Mouse (Mus musculus) midbrain, embryonic 10.5 days (tissue): Measurements from ENCODE around the gene Cd164l2. TPM values are rescaled to one million over a fixed set of nuclear protein-coding genes. Genes with fewer than 3 reads are reported as not detected.

Experiments
- DNase-seq: peaks from one replicate; pipeline ENCODE4 v3.0.0-alpha.2; 2017; ENCODE audit warnings: low spot score
- H3K27ac ChIP-seq: fragments of 300-500 bp; sonication (generic); replicated peaks from 2 replicates; pipeline ENCODE4 v1.5.1; 2016; ENCODE audit warnings: mild to moderate bottlenecking
- H3K27me3 ChIP-seq: fragments of 300-500 bp; sonication (generic); 2 replicates; pipeline ENCODE4 v1.6.1; 2016; ENCODE audit warnings: low read depth, mild to moderate bottlenecking; ENCODE audit not compliant: poor library complexity, severe bottlenecking
- H3K36me3 ChIP-seq: fragments of 300-500 bp; sonication (generic); 2 replicates; pipeline ENCODE4 v1.6.1; 2016; ENCODE audit warnings: mild to moderate bottlenecking, moderate library complexity
- H3K4me1 ChIP-seq: fragments of 300-500 bp; sonication (generic); 2 replicates; pipeline ENCODE4 v1.6.1; 2016
- H3K4me3 ChIP-seq: fragments of 300-500 bp; sonication (generic); 2 replicates; pipeline ENCODE4 v1.5.1; 2016; ENCODE audit warnings: mild to moderate bottlenecking, moderate library complexity
- H3K9me3 ChIP-seq: fragments of 300-500 bp; sonication (generic); replicated peaks from 2 replicates; pipeline ENCODE4 v1.6.1; 2016; ENCODE audit warnings: mild to moderate bottlenecking
- WGBS: fragments of 180-500 bp; shearing (Covaris S2); methylation state at CpG from one replicate; pipeline ENCODE4 v1.1.7; 2016; 5-methylcytosine and 5-hydroxymethylcytosine counted together
- polyA plus RNA-seq: library from polyadenylated mRNA; unstranded; fragments of >200 nt; fragmentation: Nextera tagmentation; extraction: Ambion mirVana; gene quantifications from 2 replicates; pipeline ENCODE4 v1.2.1, GENCODE M21; 2016

The Cd164l2 gene
- polyA plus RNA-seq, 1 experiment from 2014 or later = 1.7 TPM

GRCm38 (mm10) chr4:133253412-133253811 is 41.5 kb downstream of the Cd164l2 start:
- no peaks in the 10 kb centered on the region for H3K9me3 ChIP-seq
- H3K4me3 ChIP-seq = no peak overlapping the region
- no peak for DNase-seq
- H3K4me1 ChIP-seq = peaks cover 27% of the 10 kb centered on the region
- 88% methylated on average over 12 of the region's 12 CpGs for WGBS
- peaks cover 100% of the 10 kb centered on the region for H3K27me3 ChIP-seq
- H3K36me3 ChIP-seq = no peaks in the 10 kb centered on the region
- no peak overlapping the region for H3K27ac ChIP-seq

DNA sequence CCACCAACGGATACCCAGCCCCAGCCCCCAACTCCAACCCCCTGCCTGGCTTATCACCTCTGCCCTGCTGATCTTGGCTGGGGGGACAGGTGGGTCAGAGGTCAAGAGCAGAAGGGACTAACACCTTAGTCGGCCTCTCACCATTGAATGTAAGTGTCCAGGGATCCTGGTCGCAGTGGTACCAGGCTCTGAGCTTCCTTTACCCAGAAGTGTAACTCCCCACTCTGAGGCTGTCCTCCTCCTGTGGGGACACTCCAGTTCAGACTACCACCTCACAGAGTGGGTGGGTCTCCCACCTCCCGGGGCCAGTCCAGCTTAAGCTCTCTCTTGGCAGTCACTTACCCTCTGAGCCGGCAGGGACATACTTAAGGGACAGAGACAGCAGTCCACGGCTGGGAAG is 43.5 kb downstream of the Cd164l2 start:
- WGBS = 68% methylated on average over 6 of the region's 6 CpGs
- Histone ChIP-seq H3K4me3 (no peak overlapping the region), H3K27me3 (peaks cover 87% of the 10 kb centered on the region), H3K9me3 (no peaks in the 10 kb centered on the region), H3K4me1 (peaks cover 22% of the 10 kb centered on the region), H3K27ac (no peak overlapping the region), H3K36me3 (no peaks in the 10 kb centered on the region)
- DNase-seq = no peak

DNA sequence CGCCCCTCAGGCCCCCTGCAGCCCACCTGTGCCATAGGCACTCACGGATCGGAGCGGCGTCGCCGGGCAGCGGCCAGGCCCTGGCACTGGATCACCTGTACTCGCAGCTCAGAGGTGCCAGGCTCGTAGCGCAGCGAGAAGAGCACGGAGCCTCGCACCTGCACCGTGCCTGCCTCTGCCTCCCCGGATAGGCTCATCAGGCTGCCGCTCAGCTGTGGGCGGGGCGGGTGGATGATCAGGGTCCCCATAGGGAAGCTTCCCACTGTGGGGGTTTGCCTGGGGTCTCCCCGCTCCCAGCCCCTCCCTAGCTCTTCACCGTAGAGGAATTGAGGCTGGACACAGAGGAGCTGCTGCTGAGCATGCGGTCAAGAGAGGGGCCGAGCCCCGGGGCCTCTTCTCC is 44.9 kb downstream of the Cd164l2 start:
- no peaks in the 10 kb centered on the region for H3K9me3 ChIP-seq
- DNase-seq = no peak
- H3K36me3 ChIP-seq = no peaks in the 10 kb centered on the region
- WGBS = 20% methylated on average over 24 of the region's 24 CpGs
- 0 out of 2 replicates have a peak overlapping the region, but pooled peaks have one; percentile 14 for H3K4me3 ChIP-seq
- peaks cover 7% of the 10 kb centered on the region for H3K4me1 ChIP-seq
- 0 out of 2 replicates have a peak overlapping the region, but pooled peaks have one; percentile 15 for H3K27ac ChIP-seq
- H3K27me3 ChIP-seq = peaks cover 72% of the 10 kb centered on the region

DNA sequence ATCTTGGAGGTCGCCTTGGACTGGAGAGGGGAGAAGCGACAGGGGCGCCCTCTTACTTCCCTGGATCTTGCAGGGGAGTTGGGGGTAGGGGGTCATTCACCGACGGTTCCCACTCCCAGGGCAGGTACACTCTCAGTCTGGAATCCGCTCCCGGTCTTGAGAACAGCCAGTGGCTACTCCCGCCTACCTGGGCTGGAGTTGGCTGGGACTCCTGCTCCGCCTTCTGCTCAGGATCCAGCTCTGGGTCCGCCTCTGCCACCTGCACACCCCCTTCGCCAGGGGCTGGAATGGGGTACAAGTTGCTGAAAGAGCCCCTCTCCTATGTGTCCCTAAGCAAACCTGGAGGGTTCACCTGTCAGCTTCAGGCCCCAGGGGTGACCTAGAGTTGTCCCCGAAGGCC is 45.3 kb downstream of the Cd164l2 start:
- H3K36me3 ChIP-seq = no peaks in the 10 kb centered on the region

GRCm38 (mm10) chr4:133257798-133258408 is 46.0 kb downstream of the Cd164l2 start:
- WGBS = 81% methylated on average over 12 of the region's 12 CpGs
- peaks cover 7% of the 10 kb centered on the region for H3K4me1 ChIP-seq

More for the DNA sequence above, 45.3 kb downstream of the Cd164l2 start:
- no peak overlapping the region for H3K27ac ChIP-seq
- H3K27me3 ChIP-seq = peaks cover 68% of the 10 kb centered on the region
- H3K9me3 ChIP-seq = no peaks in the 10 kb centered on the region
- no peak overlapping the region for H3K4me3 ChIP-seq
- WGBS = 32% methylated on average over 12 of the region's 12 CpGs
- peaks cover 7% of the 10 kb centered on the region for H3K4me1 ChIP-seq
- no peak for DNase-seq

DNA sequence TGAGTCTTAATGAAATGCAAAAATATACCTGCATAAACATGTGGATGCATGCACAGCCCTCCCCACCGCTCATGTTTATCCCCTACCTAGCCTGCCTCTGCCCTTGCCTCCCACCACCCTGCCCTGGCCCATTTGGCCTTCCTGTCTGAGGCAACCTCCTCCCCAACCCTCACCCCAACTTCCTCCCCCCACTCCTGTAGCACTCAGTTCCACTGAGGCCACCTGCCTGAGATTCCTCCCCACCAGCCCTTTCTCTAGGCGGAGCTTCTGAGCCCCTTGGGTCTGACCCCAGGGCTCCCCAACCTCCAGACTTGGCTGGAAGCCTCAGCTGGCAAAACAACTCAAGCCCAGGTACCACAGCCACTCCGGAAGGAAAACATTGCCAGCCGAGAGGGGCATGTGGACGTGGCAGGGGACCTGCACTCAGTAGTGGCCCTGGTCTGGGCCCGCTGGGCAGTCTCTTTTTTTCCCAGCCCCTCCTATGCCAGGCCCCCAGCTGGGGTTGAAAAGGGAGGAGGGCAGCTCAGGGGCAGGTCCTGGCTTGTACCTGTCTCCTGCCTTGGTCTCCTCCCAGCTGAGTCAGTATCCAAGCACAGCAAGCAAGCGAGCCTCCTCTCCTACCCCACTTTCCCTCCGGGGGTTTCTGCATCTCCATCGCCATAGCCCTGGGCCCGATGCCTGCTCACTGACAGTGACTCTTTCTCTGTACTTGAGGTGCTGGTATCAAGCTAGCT is 49.9 kb downstream of the Cd164l2 start:
- Histone ChIP-seq H3K9me3 (peaks cover 15% of the 10 kb centered on the region), H3K27me3 (peaks cover 23% of the 10 kb centered on the region), H3K36me3 (peaks cover 40% of the 10 kb centered on the region), H3K4me1 (peaks cover 5% of the 10 kb centered on the region), H3K4me3 (no peak overlapping the region), H3K27ac (0 out of 2 replicates have a peak overlapping the region, but pooled peaks have one; percentile 39)
- DNase-seq = no peak
- WGBS = 51% methylated on average over 10 of the region's 10 CpGs

More at GRCm38 (mm10) chr4:133257798-133258408, 46.0 kb downstream of the Cd164l2 start:
- Histone ChIP-seq H3K36me3 (peaks cover under 1% of the 10 kb centered on the region; the same call in 1 of the 2 replicates), H3K9me3 (no peaks in the 10 kb centered on the region), H3K27ac (no peak overlapping the region), H3K27me3 (peaks cover 62% of the 10 kb centered on the region), H3K4me3 (no peak overlapping the region)
- DNase-seq = no peak

DNA sequence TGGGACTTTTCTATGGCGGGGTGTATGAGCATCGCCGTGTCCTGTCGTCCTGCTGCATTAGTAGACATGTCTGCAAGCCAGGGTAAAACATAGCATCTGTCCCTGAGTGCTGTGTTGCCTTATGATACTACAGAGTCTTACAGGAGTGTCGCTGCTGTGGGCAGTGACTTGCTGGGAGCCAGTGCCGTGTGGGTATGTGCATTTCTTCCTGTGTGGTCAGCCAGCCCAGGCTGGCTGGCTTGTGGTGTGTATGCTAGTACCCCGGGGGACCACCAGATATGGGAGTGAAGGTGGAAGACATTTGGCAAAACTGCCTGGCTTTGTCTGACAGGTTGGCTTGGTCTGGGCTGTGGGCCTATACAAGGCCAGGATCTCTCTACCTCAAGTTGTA is 50.4 kb downstream of the Cd164l2 start:
- Histone ChIP-seq H3K27ac (0 out of 2 replicates have a peak overlapping the region, but pooled peaks have one; percentile 39), H3K4me1 (no peaks in the 10 kb centered on the region), H3K27me3 (peaks cover 17% of the 10 kb centered on the region), H3K9me3 (peaks cover 15% of the 10 kb centered on the region), H3K36me3 (peaks cover 45% of the 10 kb centered on the region), H3K4me3 (no peak overlapping the region)
- DNase-seq = no peak
- WGBS = 69% methylated on average over 7 of the region's 7 CpGs

DNA sequence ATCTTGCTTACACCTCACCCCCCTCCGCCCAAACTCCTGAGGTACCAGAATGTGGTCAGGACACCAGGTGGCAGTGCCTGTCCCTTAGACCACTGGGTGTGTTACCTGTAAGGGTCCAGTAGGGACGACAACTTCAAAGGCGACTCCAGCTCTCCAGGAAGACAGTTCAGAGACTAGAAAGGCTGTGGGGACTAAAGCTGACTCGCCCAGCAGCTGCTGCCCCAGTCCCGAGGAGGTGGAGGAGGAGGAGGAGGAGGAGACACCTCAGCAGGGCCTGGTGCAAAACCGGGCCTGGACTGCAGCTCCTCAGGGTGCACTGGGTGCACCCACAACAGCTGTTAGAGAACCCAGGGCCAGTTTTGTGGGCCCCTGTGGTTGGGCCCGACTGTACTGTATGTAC is 51.0 kb downstream of the Cd164l2 start, which contains the start of gene Sytl1:
TSS of gene Sytl1 (minus strand) at position 232 of the 400 bp plus-strand sequence.
- H3K9me3 ChIP-seq = peaks cover 15% of the 10 kb centered on the region
- DNase-seq = no peak
- H3K4me1 ChIP-seq = no peaks in the 10 kb centered on the region
- 0 out of 2 replicates have a peak within 1 kb of the TSS, but pooled peaks have one; percentile 39 for H3K27ac ChIP-seq
- WGBS = 34% methylated on average over 7 of the region's 7 CpGs
- H3K36me3 ChIP-seq = peaks cover 50% of the 10 kb centered on the region
- H3K27me3 ChIP-seq = peaks cover 12% of the 10 kb centered on the region
- H3K4me3 ChIP-seq = no peak within 1 kb of the TSS

DNA sequence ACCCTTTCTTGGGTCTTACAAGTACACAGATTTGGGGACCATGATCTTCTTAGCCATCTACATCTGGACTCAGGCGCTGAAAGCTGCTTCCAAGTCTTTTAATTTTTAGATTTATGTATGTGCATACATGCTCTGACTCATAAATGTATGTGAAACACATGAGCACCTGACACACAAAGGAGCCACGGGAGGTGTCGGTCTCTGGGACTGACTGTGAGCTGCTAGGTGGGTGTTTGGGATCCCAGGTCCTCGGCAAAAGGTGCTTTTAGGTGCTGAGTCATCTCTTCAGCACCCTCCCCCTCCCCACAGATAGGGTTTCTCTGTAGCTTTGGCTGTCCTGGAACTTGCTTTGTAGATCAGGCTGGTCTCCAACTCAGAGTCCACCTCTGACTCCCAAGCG is 51.8 kb downstream of the Cd164l2 start:
- Histone ChIP-seq H3K27me3 (peaks cover 5% of the 10 kb centered on the region), H3K27ac (no peak overlapping the region), H3K4me3 (no peak overlapping the region), H3K36me3 (peaks cover 59% of the 10 kb centered on the region), H3K9me3 (peaks cover 15% of the 10 kb centered on the region), H3K4me1 (no peaks in the 10 kb centered on the region)
- 94% methylated on average over 5 of the region's 5 CpGs for WGBS
- DNase-seq = no peak

GRCm38 (mm10) chr4:133264559-133264958 is 52.6 kb downstream of the Cd164l2 start:
- Histone ChIP-seq H3K4me1 (no peaks in the 10 kb centered on the region), H3K9me3 (peaks cover 15% of the 10 kb centered on the region), H3K27ac (no peak overlapping the region), H3K4me3 (no peak overlapping the region), H3K27me3 (no peaks in the 10 kb centered on the region), H3K36me3 (peaks cover 67% of the 10 kb centered on the region)
- WGBS = 98% methylated on average over 2 of the region's 2 CpGs
- no peak for DNase-seq

DNA sequence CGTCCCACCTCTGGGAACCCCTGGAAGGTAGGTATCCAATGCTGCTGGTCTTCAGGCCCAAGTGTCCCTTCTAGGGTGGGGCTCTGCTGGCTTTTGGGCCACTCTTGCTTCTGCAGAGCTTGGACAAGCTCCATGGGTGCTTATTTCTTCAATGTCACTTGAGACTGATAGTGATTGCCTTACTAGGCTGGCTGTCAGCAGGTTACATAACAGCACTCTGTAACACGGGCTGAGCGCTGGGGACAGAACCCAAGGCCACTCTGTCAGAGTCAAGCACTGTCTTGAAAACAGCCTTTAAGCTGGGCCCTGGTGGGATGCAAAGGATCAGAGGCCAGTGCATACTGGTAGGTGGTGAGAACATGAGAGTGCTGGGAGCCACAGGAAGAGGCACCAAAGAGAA is 53.4 kb downstream of the Cd164l2 start:
- H3K27ac ChIP-seq = no peak overlapping the region
- peaks cover 15% of the 10 kb centered on the region for H3K9me3 ChIP-seq
- H3K4me1 ChIP-seq = no peaks in the 10 kb centered on the region
- WGBS = 96% methylated on average over 3 of the region's 3 CpGs
- H3K27me3 ChIP-seq = no peaks in the 10 kb centered on the region
- peaks cover 74% of the 10 kb centered on the region for H3K36me3 ChIP-seq
- no peak overlapping the region for H3K4me3 ChIP-seq
- DNase-seq = no peak

DNA sequence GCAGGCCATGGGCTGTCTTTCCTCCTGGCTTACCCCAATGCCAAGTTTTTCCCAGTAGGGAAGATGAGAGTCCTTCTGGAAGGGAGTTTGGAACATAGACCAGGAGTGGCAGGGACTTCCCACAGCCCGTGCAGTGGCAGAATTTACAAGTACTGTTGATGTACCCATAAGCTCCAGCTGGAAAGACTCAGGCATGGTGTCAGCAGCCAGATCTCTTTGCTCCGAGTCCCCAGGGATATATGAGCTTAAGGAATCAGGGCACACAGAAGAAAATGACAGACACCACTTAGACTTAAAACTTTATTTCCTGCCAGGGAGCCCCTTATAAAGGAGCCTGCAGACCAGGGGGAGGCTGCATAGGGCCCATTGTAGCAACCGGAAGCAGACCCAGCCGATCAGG is 53.8 kb downstream of the Cd164l2 start:
- Histone ChIP-seq H3K9me3 (peaks cover 15% of the 10 kb centered on the region), H3K27ac (no peak overlapping the region), H3K27me3 (no peaks in the 10 kb centered on the region), H3K4me1 (no peaks in the 10 kb centered on the region), H3K36me3 (peaks cover 79% of the 10 kb centered on the region), H3K4me3 (no peak overlapping the region)
- no peak for DNase-seq
- WGBS = 95% methylated on average over 4 of the region's 4 CpGs
